Mouse (Mus musculus): Measurements from ENCODE around the gene Pfdn2.

Gene Pfdn2

GRCm38 (mm10) chr1:171355812-171356340 is 10.4 kb downstream of the Pfdn2 start:
- no peak for DNase-seq (ENCODE audit: low read depth, low spot score)

GRCm38 (mm10) chr1:171356814-171357213 is 11.3 kb downstream of the Pfdn2 start:
- DNase-seq (ENCODE audit: low read depth, low spot score) = no peak

- DNase-seq (ENCODE audit: low read depth, low spot score) = no peak
Measured at GRCm38 (mm10) chr1:171358421-171358820, 13.0 kb downstream of the Pfdn2 start.

GRCm38 (mm10) chr1:171360253-171360652 is 14.8 kb downstream of the Pfdn2 start:
- no peak for DNase-seq (ENCODE audit: low read depth, low spot score)

- DNase-seq (ENCODE audit: low read depth, low spot score) = peak; percentile 87
Measured at GRCm38 (mm10) chr1:171360656-171361055, 15.2 kb downstream of the Pfdn2 start, which contains the start of gene Klhdc9. Gene Klhdc9 (minus strand): TSS chr1:171360798.

- no peak for DNase-seq (ENCODE audit: low read depth, low spot score)
Measured at GRCm38 (mm10) chr1:171361106-171362103, 15.9 kb downstream of the Pfdn2 start.

GRCm38 (mm10) chr1:171365934-171366333 is 20.5 kb downstream of the Pfdn2 start:
- no peak for DNase-seq (ENCODE audit: low read depth, low spot score)

- DNase-seq (ENCODE audit: low read depth, low spot score) = no peak
Measured at GRCm38 (mm10) chr1:171369845-171370556, 24.5 kb downstream of the Pfdn2 start, which contains the start of gene Nectin4. Gene Nectin4 (plus strand): TSS chr1:171370099.

GRCm38 (mm10) chr1:171372880-171373279 is 27.4 kb downstream of the Pfdn2 start:
- no peak for DNase-seq (ENCODE audit: low read depth, low spot score)

- DNase-seq (ENCODE audit: low read depth, low spot score) = no peak
Measured at GRCm38 (mm10) chr1:171373946-171374345, 28.5 kb downstream of the Pfdn2 start.

- DNase-seq (ENCODE audit: low read depth, low spot score) = no peak
Measured at GRCm38 (mm10) chr1:171375646-171376097, 30.2 kb downstream of the Pfdn2 start.

GRCm38 (mm10) chr1:171378298-171378697 is 32.8 kb downstream of the Pfdn2 start:
- no peak for DNase-seq (ENCODE audit: low read depth, low spot score)

GRCm38 (mm10) chr1:171379935-171380599 is 34.6 kb downstream of the Pfdn2 start:
- peak; percentile 72 for DNase-seq (ENCODE audit: low read depth, low spot score)

- DNase-seq (ENCODE audit: low read depth, low spot score) = no peak
Measured at GRCm38 (mm10) chr1:171382096-171382620, 36.7 kb downstream of the Pfdn2 start.

GRCm38 (mm10) chr1:171384361-171384760 is 38.9 kb downstream of the Pfdn2 start:
- DNase-seq (ENCODE audit: low read depth, low spot score) = no peak

- no peak for DNase-seq (ENCODE audit: low read depth, low spot score)
Measured at GRCm38 (mm10) chr1:171385171-171385570, 39.7 kb downstream of the Pfdn2 start.

- no peak for DNase-seq (ENCODE audit: low read depth, low spot score)
Measured at GRCm38 (mm10) chr1:171387099-171387498, 41.6 kb downstream of the Pfdn2 start.

GRCm38 (mm10) chr1:171388376-171389102 is 43.1 kb downstream of the Pfdn2 start, which contains the start of gene Arhgap30:
Gene Arhgap30 (plus strand): TSS chr1:171388954.
- no peak for DNase-seq (ENCODE audit: low read depth, low spot score)

GRCm38 (mm10) chr1:171390101-171390500 is 44.6 kb downstream of the Pfdn2 start:
- no peak for DNase-seq (ENCODE audit: low read depth, low spot score)

- DNase-seq (ENCODE audit: low read depth, low spot score) = no peak
Measured at GRCm38 (mm10) chr1:171401821-171402220, 56.4 kb downstream of the Pfdn2 start.

All from WW6 (cell line).